Mouse (Mus musculus) E14TG2a.4 (cell line): ENCODE results near the gene Lrba.
A peak's percentile ranks its signal among the peaks of the same experiment; 100 is the strongest.

Experiments
- CTCF ChIP-seq: conservative IDR thresholded peaks from 2 replicates; pipeline ENCODE4 v1.5.1; 2014; ENCODE audit warnings: low read length
- POU5F1 ChIP-seq: IDR thresholded peaks from 2 replicates; pipeline ENCODE4 v1.6.1; 2014; ENCODE audit warnings: low read length, borderline replicate concordance

DNA sequence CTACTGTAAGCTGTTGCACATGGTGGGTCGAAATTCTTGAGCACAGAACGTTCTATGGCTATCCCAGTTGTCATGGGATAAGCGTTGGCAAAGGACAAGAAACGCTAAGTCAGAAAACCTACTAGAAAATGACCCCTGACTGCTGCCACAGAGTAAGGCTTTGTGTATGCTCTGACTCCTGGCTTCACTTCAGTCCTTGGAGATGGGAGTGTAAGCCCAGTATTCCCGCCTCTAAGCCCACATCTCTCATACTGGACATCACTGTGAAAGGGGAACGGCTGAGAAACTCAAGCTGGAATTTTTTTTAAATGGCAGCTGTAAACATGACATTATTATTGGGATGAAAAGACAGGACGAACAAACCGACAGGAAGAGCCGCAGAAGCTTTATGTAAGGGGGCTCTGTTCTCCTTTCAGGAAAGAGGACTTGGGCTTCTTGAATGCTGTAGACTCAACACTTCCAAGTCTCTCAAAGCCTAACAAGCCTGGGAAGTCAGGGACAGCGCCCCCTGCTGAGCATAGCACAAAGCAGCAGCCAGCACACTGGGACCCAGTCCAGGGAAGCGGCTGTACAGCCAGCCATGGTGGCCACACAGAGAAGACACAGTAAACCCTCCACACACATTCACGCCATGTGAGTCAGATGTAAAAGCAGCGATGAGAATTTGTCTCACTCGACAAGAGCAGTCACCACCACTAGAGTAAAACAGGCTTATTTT is 583.4 kb downstream of the Lrba start:
- TF ChIP-seq CTCF (peak; percentile 85), POU5F1 (0 out of 2 replicates have a peak, but pooled peaks have one; percentile 16)
